Mouse (Mus musculus): ENCODE measurements around the gene Sptbn4.

The Sptbn4 gene

GRCm38 (mm10) chr7:27474490-27474954, 27.0 kb upstream of the Sptbn4 start:
- DNase-seq (ENCODE audit: low spot score in 2 of 2) = peak; percentile 96 to 99

DNA sequence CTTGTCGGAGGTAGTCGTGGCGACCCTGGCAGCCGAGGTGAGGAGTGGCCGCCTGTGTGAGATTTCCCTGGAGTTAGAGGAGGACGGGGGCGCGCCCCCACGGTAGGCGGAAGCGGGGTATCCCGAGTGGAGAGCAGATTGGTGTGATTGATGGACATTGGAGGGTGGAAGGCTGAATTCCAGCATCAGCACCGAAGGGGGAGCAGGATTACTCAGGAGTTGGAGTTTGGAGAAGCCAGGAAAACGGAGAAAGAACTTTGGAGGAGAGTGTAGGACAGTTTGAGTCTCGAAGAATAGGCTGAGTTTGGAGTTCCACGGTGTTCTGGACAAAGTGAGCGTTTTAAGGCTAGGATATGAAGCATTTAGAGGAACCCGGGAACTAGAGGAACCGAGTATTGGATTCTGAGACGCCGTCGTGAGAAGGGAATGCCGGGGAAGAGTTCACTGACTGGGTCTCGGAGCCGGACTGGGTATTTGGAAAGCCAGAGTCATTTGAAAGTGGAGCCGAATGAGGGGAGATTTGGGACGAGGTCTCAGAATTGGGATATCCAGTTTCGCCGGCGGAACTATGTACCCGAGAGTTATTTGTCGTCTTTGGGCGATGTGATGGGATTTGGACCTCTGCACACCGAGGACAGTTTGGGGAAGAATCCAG, 26.5 kb upstream of the Sptbn4 start:
- DNase-seq (ENCODE audit: low spot score in 2 of 2) = no peak

- peak; percentile 97 to 98 for DNase-seq (ENCODE audit: low spot score in 2 of 2)
Measured at GRCm38 (mm10) chr7:27473156-27473834, 25.8 kb upstream of the Sptbn4 start, which contains the start of gene Sertad3. Gene Sertad3, plus strand, starts transcription at chr7:27473768.

- no peak for DNase-seq (ENCODE audit: low spot score in 2 of 2)
Measured at GRCm38 (mm10) chr7:27472596-27472995, 25.1 kb upstream of the Sptbn4 start.

DNA sequence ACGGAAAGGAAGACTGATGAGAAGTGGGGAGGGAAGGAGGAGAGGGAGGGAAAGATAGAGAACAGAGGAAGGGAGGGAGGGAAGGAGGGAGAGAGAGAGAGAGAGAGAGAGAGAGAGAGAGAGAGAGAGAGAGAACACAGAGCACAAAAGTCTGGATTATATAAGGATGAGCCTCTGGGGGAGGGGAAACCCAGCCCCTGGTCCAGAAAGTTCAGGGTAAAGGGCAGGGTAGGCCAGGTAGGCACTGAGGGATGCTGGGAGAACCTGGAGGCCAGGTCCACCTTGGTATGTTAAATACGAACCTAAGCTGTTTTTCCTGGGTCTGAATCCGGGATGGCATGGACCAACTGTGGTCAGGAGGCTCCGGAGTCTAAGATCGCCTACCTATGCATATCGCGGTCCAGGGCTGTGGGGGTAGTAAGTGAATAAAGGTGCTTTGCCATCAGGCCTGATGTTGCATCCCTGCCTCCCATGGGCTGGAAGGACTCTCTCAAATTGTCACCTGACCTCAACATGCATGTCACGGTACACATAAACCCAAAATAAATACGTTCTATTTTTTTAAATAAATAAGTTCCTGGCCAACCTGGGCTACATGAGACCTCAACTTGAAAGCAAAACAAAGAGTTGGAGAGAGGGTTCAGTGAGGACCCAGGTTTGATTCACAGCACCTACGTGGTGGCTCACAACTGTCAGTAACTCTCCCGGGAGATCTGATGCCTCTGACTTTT, 24.1 kb upstream of the Sptbn4 start:
- DNase-seq (ENCODE audit: low spot score in 2 of 2) = no peak

GRCm38 (mm10) chr7:27467648-27468047, 20.2 kb upstream of the Sptbn4 start:
- DNase-seq (ENCODE audit: low spot score in 2 of 2) = no peak

DNA sequence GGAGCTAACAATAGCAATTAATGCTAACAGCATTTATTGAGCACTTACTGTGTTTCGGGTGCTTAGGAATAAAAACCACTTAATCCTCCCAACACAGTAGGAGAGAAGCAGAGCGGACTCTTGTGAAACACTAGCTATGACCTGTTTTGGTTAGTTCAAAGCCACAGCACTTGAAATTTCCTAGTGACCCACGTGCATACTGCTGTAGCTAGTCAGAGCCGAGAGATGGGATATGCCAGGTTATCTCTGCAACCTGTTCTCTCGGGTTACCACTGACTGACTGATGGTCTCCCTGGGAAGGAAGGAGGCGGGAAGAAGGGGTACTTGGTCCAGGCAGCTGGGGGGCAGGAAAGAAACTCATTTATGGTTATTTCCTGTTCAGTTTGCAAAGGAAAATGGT, 13.0 kb upstream of the Sptbn4 start:
- no peak for DNase-seq (ENCODE audit: low spot score in 2 of 2)

GRCm38 (mm10) chr7:27459640-27460039, 12.2 kb upstream of the Sptbn4 start:
- DNase-seq (ENCODE audit: low spot score in 2 of 2) = no peak

- DNase-seq (ENCODE audit: low spot score in 2 of 2) = no peak
Measured at GRCm38 (mm10) chr7:27458614-27459013, 11.1 kb upstream of the Sptbn4 start.

- no peak for DNase-seq (ENCODE audit: low spot score in 2 of 2)
Measured at GRCm38 (mm10) chr7:27455273-27455672, 7.8 kb upstream of the Sptbn4 start.

DNA sequence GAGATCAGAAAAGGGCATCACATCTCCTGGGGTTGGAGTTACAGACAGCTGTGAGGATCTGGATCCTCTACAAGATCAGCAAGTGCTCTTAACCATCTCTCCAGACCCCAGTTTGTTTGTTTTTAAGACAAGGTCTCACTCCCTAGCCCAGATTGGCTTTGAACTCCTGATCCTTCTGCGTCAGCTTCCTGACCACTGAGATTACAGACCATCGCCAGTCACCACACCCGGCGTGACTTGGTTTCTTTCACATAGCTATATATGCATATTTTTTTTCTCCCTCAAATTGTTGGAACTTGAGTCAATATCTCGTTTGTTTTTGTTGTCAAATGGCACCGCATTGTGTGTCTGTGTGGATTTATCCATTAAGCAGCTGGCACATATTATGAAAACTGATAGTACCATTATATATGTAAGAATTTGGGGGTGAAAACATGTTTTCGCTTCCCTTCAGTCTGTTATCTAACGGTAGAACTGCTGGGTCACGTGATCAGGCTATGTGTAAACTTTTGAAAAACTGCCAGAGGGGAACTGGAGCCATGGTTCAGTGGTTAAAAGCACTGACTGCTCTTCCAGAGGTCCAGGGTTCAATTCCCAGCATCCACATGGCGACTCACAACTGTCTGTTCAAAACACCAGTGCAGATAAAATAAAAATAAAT, 7.1 kb upstream of the Sptbn4 start:
- no peak for DNase-seq (ENCODE audit: low spot score in 2 of 2)

GRCm38 (mm10) chr7:27452206-27452770, 4.8 kb upstream of the Sptbn4 start:
- DNase-seq (ENCODE audit: low spot score in 2 of 2) = no peak

DNA sequence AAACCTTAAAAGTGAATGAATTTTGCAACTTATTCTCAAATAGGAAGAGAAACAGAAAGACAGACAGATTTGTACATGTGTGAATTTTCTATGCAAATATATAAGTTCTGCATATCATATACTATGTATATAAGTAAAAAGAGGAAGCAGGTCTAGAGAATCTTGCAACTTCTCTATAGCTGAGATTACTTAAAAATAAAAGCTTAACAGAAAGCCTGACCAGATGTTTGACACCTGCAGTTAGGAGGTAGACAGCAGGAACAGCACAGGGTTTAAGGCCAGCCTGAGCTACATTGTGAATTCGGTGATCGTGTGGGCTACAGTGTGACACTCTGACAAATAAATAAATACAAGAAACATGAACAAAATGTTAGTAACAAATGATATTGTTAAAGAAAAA, 3.9 kb upstream of the Sptbn4 start:
- no peak for DNase-seq (ENCODE audit: low spot score in 2 of 2)

GRCm38 (mm10) chr7:27449256-27449862, 1.9 kb upstream of the Sptbn4 start:
- peak; percentile 70 to 83 for DNase-seq (ENCODE audit: low spot score in 2 of 2)

DNA sequence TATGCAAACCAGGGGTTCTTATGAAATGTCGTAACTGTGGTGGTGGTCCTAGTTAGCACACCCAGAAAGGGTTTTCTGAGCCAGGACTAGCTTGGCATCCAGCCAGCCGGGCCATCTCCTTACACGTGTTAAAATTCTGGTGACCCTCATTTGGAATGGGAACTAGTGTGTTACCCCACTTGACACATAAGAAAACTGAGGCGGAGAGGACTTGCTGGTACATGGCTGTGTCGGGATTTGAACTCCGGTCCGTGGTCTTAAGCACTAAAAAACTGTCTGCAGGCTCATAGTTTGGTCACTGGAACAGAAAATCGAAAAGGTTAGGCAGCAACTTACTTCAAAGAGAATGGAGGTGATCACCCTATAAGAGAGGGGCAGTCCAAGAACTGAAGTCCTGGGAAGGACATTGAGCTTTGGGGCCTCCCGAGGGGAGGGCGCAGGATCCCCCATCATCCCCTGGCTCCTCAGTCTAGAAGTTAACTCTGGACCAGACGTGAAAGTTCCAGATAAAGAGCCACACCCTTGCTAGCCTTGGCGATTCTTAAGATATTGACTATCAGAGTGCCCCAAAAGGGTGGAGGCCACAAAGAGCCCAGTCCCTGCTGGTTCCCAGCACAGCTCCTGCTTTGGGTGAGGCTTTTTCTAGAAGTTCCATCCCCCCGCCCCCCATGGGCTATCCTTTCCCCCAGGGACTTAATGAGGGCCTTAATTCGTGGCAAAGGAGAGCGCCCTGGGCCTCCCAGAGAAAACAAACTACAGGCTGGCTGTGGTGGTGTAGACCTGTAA, 1.1 kb upstream of the Sptbn4 start:
- peak in 1 of 2 experiments; percentile 20 for DNase-seq (ENCODE audit: low spot score in 2 of 2)

DNA sequence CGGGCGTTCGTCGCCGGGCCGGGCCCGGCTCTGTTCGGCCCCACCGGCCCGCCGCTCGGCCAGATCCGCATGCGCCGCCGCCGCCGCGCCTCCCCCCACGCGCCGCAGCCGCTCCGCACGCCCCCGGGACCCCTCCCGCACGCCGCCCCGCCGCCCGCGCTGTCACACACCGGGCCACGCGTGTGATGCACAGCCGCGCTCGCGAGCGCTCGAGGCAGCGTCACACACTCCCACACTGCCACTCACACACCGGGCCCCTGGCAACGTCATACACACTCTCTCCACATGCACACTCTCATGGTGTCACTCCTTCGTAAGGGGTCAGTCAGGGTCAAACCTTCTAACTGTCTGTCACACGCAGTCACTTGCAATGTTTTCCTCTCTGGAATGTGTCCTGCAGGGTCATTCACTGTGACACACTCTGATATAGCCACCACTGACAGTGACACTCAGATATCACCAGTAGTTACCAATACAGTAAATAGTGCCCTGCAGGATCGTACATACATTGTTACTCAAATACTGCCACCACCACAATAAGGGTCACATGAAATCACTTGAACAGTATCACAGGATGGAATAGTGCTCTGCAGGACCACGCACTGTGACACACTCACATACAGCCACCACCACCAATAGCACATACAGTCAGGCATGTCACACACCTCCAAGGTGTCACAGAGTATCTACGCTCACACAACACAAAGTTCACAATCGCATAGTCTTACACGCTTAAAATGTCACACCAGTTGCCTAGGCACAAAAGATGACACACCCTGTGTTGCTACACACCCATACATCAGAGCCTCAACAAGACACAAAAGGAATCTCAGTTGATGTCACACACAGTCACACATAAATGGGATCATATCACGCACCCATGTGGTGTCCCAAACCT, 716 bp downstream of the Sptbn4 start:
- DNase-seq (ENCODE audit: low spot score in 2 of 2) = peak; percentile 76 to 77

DNA sequence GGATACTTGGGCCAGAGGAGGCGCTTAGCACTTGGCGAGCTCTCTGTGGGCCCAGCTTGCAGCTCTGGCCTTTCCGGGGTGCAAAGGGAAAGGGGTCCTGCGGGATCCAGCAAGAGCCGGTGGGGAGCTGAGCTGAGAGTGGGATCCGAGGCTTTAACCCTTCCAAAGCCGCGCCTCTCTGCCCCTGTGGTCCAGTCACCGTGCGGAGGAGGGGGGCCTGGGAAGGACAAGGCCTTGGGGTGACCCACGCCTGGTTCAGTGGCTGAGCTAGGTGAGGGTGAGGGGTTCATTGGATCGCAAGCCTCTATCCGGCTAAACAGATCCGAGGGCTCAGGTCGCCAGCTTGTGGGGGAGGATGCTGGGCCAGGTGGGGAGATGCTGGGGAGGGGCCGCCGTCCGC, 1.4 kb downstream of the Sptbn4 start:
- DNase-seq (ENCODE audit: low spot score in 2 of 2) = peak in 1 of 2 experiments; percentile 18

GRCm38 (mm10) chr7:27440014-27440413, 7.5 kb downstream of the Sptbn4 start:
- DNase-seq (ENCODE audit: low spot score in 2 of 2) = no peak

DNA sequence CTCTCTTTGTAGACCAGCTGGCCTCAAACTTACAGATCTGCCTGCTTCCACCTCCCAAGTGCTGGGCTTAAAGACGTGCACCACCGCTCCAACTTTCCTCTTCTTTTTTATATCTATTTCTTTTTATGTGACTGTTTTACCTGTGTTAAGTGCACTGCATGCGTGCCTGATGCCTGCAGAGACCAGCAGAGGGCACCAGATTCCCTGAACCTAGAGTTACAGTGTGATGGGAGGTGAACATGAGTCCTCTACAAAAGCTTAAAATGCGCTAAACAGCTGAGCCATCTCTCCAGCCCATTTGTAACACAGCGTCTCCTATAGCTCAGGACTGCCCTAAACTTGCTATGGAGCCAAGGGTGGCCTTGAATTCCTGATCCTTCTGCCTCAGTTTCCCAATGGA, 9.9 kb downstream of the Sptbn4 start:
- no peak for DNase-seq (ENCODE audit: low spot score in 2 of 2)
